Mouse (Mus musculus) heart, postnatal 0 days (tissue): ENCODE results near the gene Tmbim6. TPM values are rescaled to one million over a fixed set of nuclear protein-coding genes. Genes with fewer than 3 reads are reported as not detected.

Source experiments
- ATAC-seq: fragments of 200-750 bp; cut with Nextera tagmentation; 2 replicates; pipeline ENCODE4 v1.8.0; 2017; ENCODE audit warnings: low read depth, moderate number of reproducible peaks, moderate library complexity; ENCODE audit not compliant: insufficient read depth
- DNase-seq: peaks from one replicate; pipeline ENCODE4 v3.0.0-alpha.2; 2016; ENCODE audit warnings: low spot score
- H3K27ac ChIP-seq: fragments of 300-500 bp; sonication (generic); 2 replicates; pipeline ENCODE4 v1.5.1; 2014; ENCODE audit warnings: low read depth, mild to moderate bottlenecking
- H3K27me3 ChIP-seq: fragments of 300-500 bp; sonication (generic); 2 replicates; pipeline ENCODE4 v1.6.1; 2014; ENCODE audit warnings: low read length, mixed read lengths; ENCODE audit not compliant: control insufficient read depth, insufficient read depth
- H3K36me3 ChIP-seq: fragments of 300-500 bp; sonication (generic); replicated peaks from 2 replicates; pipeline ENCODE4 v1.6.1; 2014; ENCODE audit warnings: low read length, mixed read lengths; ENCODE audit not compliant: control insufficient read depth, insufficient read depth
- H3K4me1 ChIP-seq: fragments of 300-500 bp; sonication (generic); 2 replicates; pipeline ENCODE4 v1.6.1; 2014; ENCODE audit warnings: antibody characterized with exemption; ENCODE audit not compliant: control insufficient read depth, insufficient read depth
- H3K4me2 ChIP-seq: fragments of 300-500 bp; sonication (generic); 2 replicates; pipeline ENCODE4 v1.6.1; 2014; ENCODE audit warnings: low read depth, mild to moderate bottlenecking, low read length, moderate library complexity
- H3K4me3 ChIP-seq: fragments of 300-500 bp; sonication (generic); 2 replicates; pipeline ENCODE4 v1.5.1; 2014; ENCODE audit warnings: low read depth, low read length
- H3K9ac ChIP-seq: fragments of 300-500 bp; sonication (generic); replicated peaks from 2 replicates; pipeline ENCODE4 v1.6.1; 2014; ENCODE audit warnings: low read depth, low read length, mixed read lengths
- H3K9me3 ChIP-seq: fragments of 300-500 bp; sonication (generic); replicated peaks from 2 replicates; pipeline ENCODE4 v1.6.1; 2016; ENCODE audit warnings: low read length; ENCODE audit not compliant: control insufficient read depth
- CTCF ChIP-seq: IDR thresholded peaks from 2 replicates; pipeline ENCODE4 v1.5.1; 2016; ENCODE audit warnings: antibody characterized with exemption, control low read depth, low read depth
- EP300 ChIP-seq: IDR thresholded peaks from 2 replicates; pipeline ENCODE4 v1.6.1; 2016; ENCODE audit warnings: antibody characterized with exemption, low read depth
- WGBS: fragments of 180-500 bp; shearing (Covaris S2); extraction: QIAGEN DNeasy Blood & Tissue Kit; methylation state at CpG from one replicate; pipeline ENCODE4 v1.1.7; 2014; 5-methylcytosine and 5-hydroxymethylcytosine counted together
- polyA plus RNA-seq: library from polyadenylated mRNA; unstranded; fragments of >200 nt; fragmentation: Nextera tagmentation; extraction: Ambion mirVana; gene quantifications from 2 replicates; pipeline ENCODE4 v1.2.1, GENCODE M21; 2015
- total RNA-seq: library from RNA; depleted of rRNA; stranded (reverse); fragments of >200 nt; gene quantifications from 2 replicates; pipeline ENCODE4 v1.2.3, GENCODE M21; 2014; ENCODE audit warnings: low replicate concordance

The Tmbim6 gene
- total and polyA plus RNA-seq, 2 experiments from 2014 or later: 188 to 190 TPM

GRCm38 (mm10) chr15:99368583-99369266, 24.0 kb upstream of the Tmbim6 start:
- Histone ChIP-seq H3K27ac (peak overlapping the region; percentile 86; the same call in 1 of the 2 replicates), H3K4me3 (peak overlapping the region; percentile 79), H3K4me2 (peak overlapping the region; percentile 84), H3K9me3 (no peaks in the 10 kb centered on the region), H3K27me3 (no peaks in the 10 kb centered on the region), H3K36me3 (no peaks in the 10 kb centered on the region), H3K4me1 (peaks cover 13% of the 10 kb centered on the region), H3K9ac (0 out of 2 replicates have a peak overlapping the region, but pooled peaks have one; percentile 83)
- TF ChIP-seq EP300 (no peak), CTCF (no peak)
- no peak for DNase-seq
- WGBS: 48% methylated on average over 4 of the region's 4 CpGs
- ATAC-seq: no peak

- Histone ChIP-seq H3K9ac (peak overlapping the region; percentile 83), H3K4me2 (peak overlapping the region; percentile 84), H3K27me3 (no peaks in the 10 kb centered on the region), H3K4me1 (peaks cover 5% of the 10 kb centered on the region; the same call in 1 of the 2 replicates), H3K27ac (peak overlapping the region; percentile 86), H3K4me3 (peak overlapping the region; percentile 79), H3K36me3 (no peaks in the 10 kb centered on the region), H3K9me3 (no peaks in the 10 kb centered on the region)
- ATAC-seq: peak; percentile 42
- 2% methylated on average over 38 of the region's 39 CpGs for WGBS
- DNase-seq: no peak
- TF ChIP-seq CTCF (no peak), EP300 (no peak)
Observed at GRCm38 (mm10) chr15:99369391-99370171, 23.1 kb upstream of the Tmbim6 start.

- WGBS: under 1% methylated on average over 46 of the region's 48 CpGs
- H3K27ac ChIP-seq: peak within 1 kb of the TSS; percentile 86
- peak within 1 kb of the TSS; percentile 84 for H3K4me2 ChIP-seq
- no peaks in the 10 kb centered on the region for H3K36me3 ChIP-seq
- TF ChIP-seq EP300: no peak
- TF ChIP-seq CTCF: peak; percentile 98
- no peaks in the 10 kb centered on the region for H3K9me3 ChIP-seq
- peak; percentile 85 for DNase-seq
- peak within 1 kb of the TSS; percentile 83 for H3K9ac ChIP-seq
- ATAC-seq: peak; percentile 97
- no peaks in the 10 kb centered on the region; the same call in 1 of the 2 replicates for H3K4me1 ChIP-seq
- H3K4me3 ChIP-seq: peak within 1 kb of the TSS; percentile 79
- no peaks in the 10 kb centered on the region for H3K27me3 ChIP-seq
Observed at GRCm38 (mm10) chr15:99370259-99370691, 22.4 kb upstream of the Tmbim6 start, which contains the start of gene Fmnl3. Gene Fmnl3 (minus strand): TSS chr15:99370482.

- no peak overlapping the region for H3K4me2 ChIP-seq
- H3K9me3 ChIP-seq: no peaks in the 10 kb centered on the region
- no peaks in the 10 kb centered on the region for H3K27me3 ChIP-seq
- H3K4me1 ChIP-seq: no peaks in the 10 kb centered on the region; the same call in 1 of the 2 replicates
- H3K27ac ChIP-seq: no peak overlapping the region
- no peak overlapping the region for H3K4me3 ChIP-seq
- DNase-seq (no peak), ATAC-seq (no peak)
- no peaks in the 10 kb centered on the region for H3K36me3 ChIP-seq
- H3K9ac ChIP-seq: no peak overlapping the region
- TF ChIP-seq EP300 (no peak), CTCF (no peak)
- WGBS: 69% methylated on average over 7 of the region's 7 CpGs
Observed at GRCm38 (mm10) chr15:99371526-99372340, 20.9 kb upstream of the Tmbim6 start.

- 67% methylated on average over 9 of the region's 9 CpGs for WGBS
- no peak for ATAC-seq
- no peaks in the 10 kb centered on the region for H3K9me3 ChIP-seq
Observed at GRCm38 (mm10) chr15:99372761-99373160, 19.9 kb upstream of the Tmbim6 start.

More at GRCm38 (mm10) chr15:99372761-99373160, 19.9 kb upstream of the Tmbim6 start:
- H3K4me2 ChIP-seq: no peak overlapping the region
- no peaks in the 10 kb centered on the region; the same call in 1 of the 2 replicates for H3K4me1 ChIP-seq
- no peak for TF ChIP-seq EP300
- TF ChIP-seq CTCF: no peak
- H3K27ac ChIP-seq: no peak overlapping the region
- no peak overlapping the region for H3K4me3 ChIP-seq
- no peaks in the 10 kb centered on the region for H3K36me3 ChIP-seq
- DNase-seq: no peak
- H3K27me3 ChIP-seq: no peaks in the 10 kb centered on the region
- H3K9ac ChIP-seq: no peak overlapping the region
